Mouse (Mus musculus) cerebellum, postnatal 10 days (tissue): ENCODE data around the gene Tead2.

Source experiments
- DNase-seq, 2 experiments: peaks; one replicate each; pipeline ENCODE4 v3.0.0; 2021; ENCODE audit warnings: mixed read lengths in 2 of 2

The Tead2 gene

DNA sequence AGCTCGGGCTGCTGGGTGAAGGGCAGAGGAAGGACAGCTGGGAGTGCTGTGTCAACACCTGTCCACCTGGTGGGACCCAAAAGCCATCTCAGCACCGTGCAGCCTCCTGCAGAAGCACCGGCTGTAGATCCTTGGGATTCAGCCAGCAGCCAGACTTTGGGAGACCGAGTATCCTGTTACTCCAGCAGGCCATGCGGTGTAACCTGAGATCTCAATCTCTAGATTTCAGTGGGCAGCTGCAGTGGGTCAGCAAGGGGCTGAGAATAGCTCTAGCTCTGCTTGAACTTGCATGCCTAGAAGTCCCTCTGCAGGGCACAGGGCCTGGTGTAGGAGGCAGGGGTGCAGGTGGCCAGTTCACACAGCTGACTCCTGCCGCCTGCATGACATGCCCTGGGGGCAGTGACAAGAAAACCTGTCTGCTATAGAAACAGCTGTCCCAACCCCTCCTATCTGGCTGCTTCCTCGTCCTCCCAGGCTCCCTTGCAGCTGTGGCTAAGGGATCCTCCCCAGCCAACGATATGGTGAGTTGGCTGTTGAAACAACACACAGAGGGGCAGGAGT is 23.7 kb upstream of the Tead2 start:
- peak; percentile 90 to 93 for DNase-seq

- DNase-seq: peak in 1 of 2 experiments; percentile 50
These were observed 22.8 kb upstream of the Tead2 start for GRCm38 (mm10) chr7:45192585-45193310.

GRCm38 (mm10) chr7:45193406-45193805 is 22.1 kb upstream of the Tead2 start:
- peak; percentile 82 to 87 for DNase-seq

- peak; percentile 65 to 67 for DNase-seq
These were observed 21.4 kb upstream of the Tead2 start for GRCm38 (mm10) chr7:45193871-45194785.

- DNase-seq: peak; percentile 54 to 61
These were observed 20.0 kb upstream of the Tead2 start for GRCm38 (mm10) chr7:45195341-45196175.

GRCm38 (mm10) chr7:45196176-45196535 is 19.4 kb upstream of the Tead2 start:
- DNase-seq: no peak

DNA sequence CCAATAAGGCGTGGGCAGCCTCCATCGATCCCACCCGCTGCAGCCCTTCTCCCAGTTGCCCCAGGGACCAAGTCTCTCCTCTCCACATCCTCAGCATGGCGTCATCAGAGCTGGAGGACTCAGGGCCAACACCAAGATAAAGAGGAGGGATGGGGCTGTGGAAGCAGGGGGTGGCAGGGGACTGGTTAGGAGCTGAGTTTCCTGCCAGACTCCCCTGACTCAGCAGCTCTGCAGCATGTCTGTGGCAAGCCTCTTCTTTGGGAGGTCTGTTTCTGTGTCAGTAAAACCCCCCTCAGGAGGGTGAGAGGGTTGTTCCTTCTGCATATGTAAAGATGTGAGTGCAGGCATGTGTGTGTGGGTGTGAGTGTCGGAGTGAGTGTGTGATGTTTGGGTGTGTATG is 18.6 kb upstream of the Tead2 start:
- peak in 1 of 2 experiments; percentile 19 for DNase-seq

DNA sequence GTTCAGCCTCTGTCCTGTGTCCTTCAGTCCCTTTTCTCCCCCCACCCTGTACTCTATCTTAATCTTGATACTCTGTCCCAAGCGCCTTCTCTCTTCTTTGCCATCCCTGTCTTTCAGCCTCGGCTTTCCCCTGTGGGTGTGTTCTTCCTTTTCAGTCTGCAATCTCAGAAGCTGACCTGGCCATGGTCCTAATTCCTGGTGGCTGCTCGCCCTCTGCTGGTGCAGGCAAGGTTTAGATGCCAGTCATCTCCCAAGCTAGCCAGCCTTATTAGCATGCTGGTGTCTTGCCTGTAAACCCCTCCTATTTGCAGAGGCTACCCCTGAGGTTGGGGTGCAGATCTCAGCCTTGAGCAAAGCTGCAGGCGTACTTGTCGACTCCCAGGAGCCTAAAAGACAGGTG is 17.1 kb upstream of the Tead2 start:
- peak; percentile 96 to 97 for DNase-seq

GRCm38 (mm10) chr7:45198961-45199360 is 16.6 kb upstream of the Tead2 start:
- DNase-seq: no peak

GRCm38 (mm10) chr7:45202654-45203053 is 12.9 kb upstream of the Tead2 start:
- no peak for DNase-seq

DNA sequence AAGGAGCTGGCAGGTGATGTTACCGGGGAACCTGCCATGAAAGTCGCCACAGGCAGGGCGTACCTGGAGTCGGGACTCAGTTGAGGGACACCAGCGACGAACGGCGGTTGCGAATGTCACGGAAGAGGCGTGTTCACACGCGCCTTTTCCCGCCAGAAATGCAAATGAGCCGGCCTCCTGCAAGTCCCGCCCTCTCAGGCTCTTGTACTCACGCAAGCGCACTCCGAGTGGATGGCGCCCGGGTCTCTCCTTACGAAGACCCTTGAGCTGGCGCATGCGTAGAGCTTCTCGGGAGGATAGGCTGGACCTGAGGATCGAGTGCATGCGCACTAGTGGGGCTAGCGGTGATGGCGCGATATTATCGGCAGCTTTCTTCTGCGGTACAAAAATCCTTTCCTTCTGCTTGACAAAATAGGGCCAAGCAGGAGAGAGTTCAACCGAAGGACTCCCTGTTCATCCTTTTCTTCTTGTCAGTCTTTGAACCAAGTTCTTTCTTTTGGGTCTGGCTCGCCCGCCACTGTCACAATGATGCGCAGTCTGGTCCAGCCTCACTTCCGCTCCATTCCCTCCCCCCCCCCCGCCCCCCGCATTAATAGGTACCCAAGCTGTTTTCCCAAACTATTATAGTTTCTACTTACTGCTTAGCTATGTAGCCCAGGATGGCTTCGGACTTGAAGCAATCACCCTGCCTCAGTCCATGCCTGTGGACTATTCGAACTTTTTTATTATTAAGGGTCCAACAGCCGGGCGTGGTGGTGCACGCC is 11.0 kb upstream of the Tead2 start, which contains the start of gene Ccdc155:
TSS of gene Ccdc155 (minus strand) at position 513 of the 764 bp plus-strand sequence.
- peak; percentile 97 to 99 for DNase-seq

GRCm38 (mm10) chr7:45208260-45208659 is 7.3 kb upstream of the Tead2 start:
- DNase-seq: no peak

DNA sequence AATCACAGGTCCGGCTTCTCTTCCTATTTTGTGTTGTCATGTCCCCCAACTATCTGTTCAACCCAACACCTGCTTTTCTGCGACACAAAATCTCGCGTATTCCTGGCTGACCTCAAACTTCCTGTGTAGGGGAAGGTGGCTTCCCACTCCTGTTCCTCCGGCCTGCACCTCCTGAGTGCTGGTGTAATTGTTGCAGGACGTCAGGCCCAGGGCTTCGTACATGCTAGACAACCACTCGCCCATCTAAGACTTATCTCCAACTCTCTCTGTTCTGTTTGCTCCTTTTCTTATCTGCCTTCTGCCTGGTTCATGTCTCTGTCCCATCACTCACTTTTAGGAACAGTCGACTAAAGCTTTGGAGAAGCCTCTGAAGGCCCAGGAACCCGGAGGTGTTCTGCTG is 4.5 kb upstream of the Tead2 start:
- no peak for DNase-seq

DNA sequence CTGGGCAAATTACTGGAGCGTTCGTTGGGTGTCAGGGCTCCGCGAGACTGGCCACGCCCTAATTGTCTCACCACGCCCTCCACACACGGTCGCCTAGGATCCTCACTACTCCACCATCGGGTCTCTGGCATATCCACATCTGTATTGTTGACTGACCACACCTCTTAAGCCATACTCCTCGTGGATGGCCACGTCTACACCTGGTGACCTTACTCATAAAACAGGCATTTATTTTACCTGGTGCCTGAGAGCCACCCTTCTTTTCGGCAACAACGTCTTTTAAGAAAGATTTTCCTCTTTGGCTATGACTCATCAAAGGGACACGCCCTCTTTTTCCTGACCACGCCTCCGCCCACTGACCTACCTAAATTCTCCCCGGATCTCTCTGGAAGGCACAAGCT is 3.7 kb upstream of the Tead2 start, which contains the start of gene Dkkl1:
TSS of gene Dkkl1 (minus strand) at position 297 of the 401 bp plus-strand sequence.
- DNase-seq: no peak

DNA sequence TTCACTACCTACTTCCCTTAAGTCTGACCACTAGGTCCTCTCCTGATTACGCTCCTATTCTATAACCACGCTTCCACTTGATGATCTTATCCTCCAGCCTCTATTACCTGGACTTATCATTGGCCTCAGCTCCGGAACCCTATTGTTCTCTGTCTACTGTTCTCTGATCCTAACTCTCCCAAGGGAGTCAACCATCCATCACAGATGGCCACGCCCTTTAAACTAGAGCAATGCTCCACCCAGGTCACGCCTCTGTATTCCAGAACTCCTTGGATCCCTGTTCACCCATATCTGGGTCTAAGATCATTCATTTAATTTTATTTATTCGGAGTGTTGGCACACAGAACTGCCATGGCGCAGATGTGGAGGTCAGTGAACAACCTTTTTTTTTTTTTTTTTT is 3.2 kb upstream of the Tead2 start:
- DNase-seq: no peak

GRCm38 (mm10) chr7:45213708-45214107 is 1.8 kb upstream of the Tead2 start:
- DNase-seq: no peak

GRCm38 (mm10) chr7:45216442-45217183 is 1.1 kb downstream of the Tead2 start:
- peak; percentile 89 to 95 for DNase-seq

GRCm38 (mm10) chr7:45221680-45222079 is 6.1 kb downstream of the Tead2 start:
- no peak for DNase-seq

DNA sequence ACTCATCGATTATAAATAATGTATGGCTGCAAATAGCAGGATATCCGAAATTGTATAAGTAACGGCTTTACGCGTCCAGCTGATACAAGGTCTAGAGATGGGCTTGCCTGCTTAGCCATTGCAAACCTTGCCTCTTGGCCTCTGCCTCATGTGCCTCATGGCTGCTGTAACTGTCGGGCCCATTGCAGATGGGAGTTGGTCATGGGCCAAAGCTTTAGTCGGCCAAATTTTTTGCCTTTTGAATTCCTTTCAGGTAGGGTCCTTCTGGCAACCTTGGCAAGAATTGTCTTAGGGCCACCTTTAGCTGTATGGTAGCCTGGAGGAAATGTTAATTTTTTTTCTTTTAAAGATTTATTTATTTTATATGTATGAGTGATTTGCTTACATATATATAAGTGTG is 9.3 kb downstream of the Tead2 start:
- peak; percentile 57 to 61 for DNase-seq

- DNase-seq: no peak
These were observed 10.9 kb downstream of the Tead2 start for GRCm38 (mm10) chr7:45226421-45226820.

GRCm38 (mm10) chr7:45228548-45228947 is 13.0 kb downstream of the Tead2 start:
- no peak for DNase-seq
